Mouse (Mus musculus) testis, adult 2 months (tissue): ENCODE results near the gene Bank1.

ENCODE experiments used
- CTCF ChIP-seq: fragments of 200-500 bp; IDR thresholded peaks from 2 replicates; pipeline ENCODE4 v1.5.1; 2012; ENCODE audit warnings: low read depth, mild to moderate bottlenecking, inconsistent platforms, low read length, moderate library complexity; ENCODE audit not compliant: control insufficient read depth, insufficient read depth, insufficient replicate concordance
- POLR2A ChIP-seq: fragments of 200-500 bp; IDR thresholded peaks from 2 replicates; pipeline ENCODE4 v1.6.1; 2012; ENCODE audit warnings: low read depth, mild to moderate bottlenecking, inconsistent platforms, low read length, moderate library complexity; ENCODE audit not compliant: control insufficient read depth

GRCm38 (mm10) chr3:136106452-136106851, 219.4 kb downstream of the Bank1 start:
- TF ChIP-seq CTCF (no peak), POLR2A (no peak)
